Mouse (Mus musculus): ENCODE results near the gene Spta1.

DNA sequence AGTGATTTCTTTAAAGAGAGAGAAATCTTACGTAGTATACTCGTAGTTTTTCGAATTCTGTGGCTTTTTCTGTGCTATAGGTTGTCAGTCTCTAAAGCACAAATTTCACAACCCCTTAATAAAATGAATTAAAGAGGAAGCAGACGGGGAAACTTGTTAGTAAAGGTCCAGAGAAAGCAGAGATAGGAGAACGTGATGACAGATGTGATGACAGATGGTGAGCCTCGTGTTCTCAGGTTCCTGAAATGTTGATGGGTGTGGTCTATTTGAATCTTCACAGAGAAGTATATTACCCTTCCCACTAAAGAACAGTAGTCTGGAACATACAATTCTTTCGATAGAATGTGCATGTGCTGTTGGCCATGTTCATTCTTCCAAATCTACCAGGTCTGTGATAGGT, 32.1 kb downstream of the Spta1 start:
- TF ChIP-seq CTCF (conservative IDR thresholded peaks at IDR 0.05; ENCODE audit: low read length), result no peak
- TF ChIP-seq POU5F1 (IDR thresholded peaks at IDR 0.05; ENCODE audit: borderline replicate concordance, low read length), result no peak
